Mouse (Mus musculus) CD4-positive helper T cell, adult 2 months (primary cell): ENCODE data around the gene Ezr.

Source experiments
- DNase-seq: peaks from one replicate; pipeline ENCODE4 v3.0.0-alpha.2; 2012; ENCODE audit warnings: low read depth, missing footprints, low spot score

Ezr gene

DNA sequence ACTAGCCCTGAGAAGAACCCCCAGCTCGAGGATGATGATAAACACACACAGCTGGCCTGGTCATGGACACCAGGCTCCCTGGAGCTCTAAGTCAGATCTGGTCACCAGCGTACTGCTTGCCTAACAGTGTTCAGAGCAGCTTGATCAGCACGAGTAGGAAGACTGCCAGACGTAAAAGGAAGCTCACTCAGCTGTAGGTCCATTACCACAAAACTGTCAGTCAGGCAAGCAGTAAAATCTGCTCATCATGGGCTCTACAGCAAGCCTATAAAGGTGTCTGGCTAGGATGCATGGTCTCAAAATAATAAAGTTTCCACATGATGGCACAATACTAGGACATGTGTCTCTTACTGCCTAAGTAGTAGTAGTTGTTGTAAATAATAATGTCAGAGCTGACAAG, 13.0 kb downstream of the Ezr start:
- peak; percentile 40 for DNase-seq

DNA sequence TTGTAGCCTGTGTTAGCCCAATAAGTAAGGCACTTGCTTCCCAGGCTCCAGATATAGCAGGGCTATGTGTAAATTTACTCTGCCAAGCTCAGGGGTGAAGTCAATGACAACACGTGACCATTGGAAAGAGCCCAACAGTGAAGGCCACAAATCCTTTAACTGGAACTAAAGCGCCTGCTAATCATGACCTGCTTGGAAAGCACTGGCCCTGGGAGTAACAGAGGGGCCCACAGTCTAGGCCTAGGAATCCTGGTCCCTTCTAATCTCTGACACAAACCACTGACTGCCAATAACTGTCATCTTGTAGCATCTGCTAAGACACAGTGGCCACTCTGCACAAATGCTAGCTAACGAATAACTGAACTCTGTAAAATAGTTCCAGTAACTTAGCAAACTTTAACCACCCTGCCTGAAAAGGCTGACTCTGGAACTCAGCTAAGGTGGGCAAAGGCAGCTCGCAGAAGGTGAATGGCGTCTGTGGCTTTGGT, 14.2 kb downstream of the Ezr start:
- DNase-seq: no peak

GRCm38 (mm10) chr17:6767771-6768170, 14.8 kb downstream of the Ezr start:
- no peak for DNase-seq

GRCm38 (mm10) chr17:6766823-6767222, 15.8 kb downstream of the Ezr start:
- no peak for DNase-seq

DNA sequence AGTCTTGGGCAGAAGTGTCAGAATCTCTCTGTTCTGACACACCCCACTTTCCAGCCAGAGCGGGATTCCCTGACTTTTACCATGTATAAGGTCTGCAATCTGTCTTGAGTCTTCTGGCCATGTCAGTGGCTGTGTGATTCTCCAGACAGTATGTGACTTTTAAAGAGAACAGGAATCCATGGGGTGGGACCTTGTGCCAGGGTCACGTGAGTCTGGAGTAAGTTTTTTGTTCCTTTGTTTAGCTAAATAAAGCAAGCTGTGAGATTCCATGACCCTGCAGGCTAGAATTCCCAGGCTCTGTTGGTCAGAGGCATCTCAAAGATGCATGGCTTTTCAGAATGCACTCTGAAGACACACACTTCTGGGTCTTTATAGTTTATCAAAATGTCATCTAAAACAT, 16.7 kb downstream of the Ezr start:
- no peak for DNase-seq

GRCm38 (mm10) chr17:6764730-6765129, 17.9 kb downstream of the Ezr start:
- DNase-seq: no peak

- DNase-seq: no peak
Measured at GRCm38 (mm10) chr17:6764227-6764593, 18.4 kb downstream of the Ezr start.

- no peak for DNase-seq
Measured at GRCm38 (mm10) chr17:6763513-6764226, 18.9 kb downstream of the Ezr start.

DNA sequence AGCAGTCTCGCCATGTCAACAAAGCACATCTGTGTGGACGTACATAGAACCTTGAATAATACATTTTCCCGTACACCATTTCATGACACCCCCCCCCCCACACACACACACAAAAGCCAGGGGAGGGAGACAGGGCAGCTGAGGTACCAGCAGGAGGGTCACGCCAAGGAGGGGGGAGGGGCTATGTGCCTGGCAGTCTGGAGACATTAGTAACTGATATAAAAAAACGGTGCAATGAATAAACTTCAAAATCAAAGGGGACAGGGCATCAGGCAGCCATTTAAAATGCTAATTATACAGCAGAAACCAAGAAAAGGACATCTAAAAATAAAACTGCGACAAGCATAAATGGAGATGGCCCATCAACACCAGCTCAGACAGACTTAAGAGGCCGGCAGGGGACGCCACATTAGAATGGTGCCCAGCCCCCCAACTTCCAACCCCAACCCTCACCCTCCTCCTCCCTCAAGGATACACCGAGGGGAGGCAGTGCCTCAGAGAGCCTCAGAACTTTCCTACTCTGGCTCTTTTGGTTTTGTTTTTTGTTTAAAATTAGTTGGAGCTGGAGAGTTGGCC, 22.8 kb downstream of the Ezr start:
- DNase-seq: no peak

- DNase-seq: peak; percentile 53
Measured at GRCm38 (mm10) chr17:6758845-6759244, 23.7 kb downstream of the Ezr start.

DNA sequence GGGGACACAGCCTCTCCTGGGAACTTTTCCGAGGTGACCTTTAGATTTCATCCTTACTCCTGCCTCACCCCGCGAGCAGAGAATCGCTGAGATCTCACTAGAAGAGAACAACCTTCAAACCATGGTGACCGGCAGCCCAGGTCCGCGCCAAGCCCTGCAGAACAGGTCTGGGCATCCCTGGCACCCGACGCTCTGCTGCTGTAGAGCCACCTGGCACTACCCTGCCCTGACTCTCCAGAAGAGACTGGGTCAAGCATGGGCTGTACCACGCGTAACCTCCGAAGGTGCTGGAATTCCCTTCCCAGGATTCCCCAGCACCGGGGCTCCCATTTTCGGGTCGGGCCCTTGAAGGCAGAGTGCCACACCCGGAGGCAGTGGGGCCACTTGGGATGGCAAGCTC, 24.7 kb downstream of the Ezr start:
- DNase-seq: no peak

DNA sequence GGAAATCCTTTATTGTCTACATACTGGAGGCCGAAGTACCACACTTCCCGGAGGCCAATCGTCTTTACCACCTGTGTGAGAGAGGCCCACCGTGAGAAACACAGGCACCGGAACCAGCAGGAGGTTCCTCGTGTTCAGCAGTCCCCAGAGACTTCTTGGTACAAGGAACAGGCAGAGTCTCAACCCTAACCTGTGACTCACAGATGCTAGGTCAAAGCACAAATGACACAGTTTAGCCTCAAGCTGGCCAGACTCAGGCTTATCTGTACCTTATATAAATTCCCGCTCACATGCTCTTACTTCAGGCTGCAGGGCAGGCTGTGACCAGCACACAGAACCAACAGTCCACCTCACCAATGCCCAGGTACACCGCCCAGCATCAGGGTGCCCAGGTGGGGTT, 26.7 kb downstream of the Ezr start:
- no peak for DNase-seq

- no peak for DNase-seq
Measured at GRCm38 (mm10) chr17:6755176-6755575, 27.4 kb downstream of the Ezr start.

GRCm38 (mm10) chr17:6752375-6752774, 30.2 kb downstream of the Ezr start:
- no peak for DNase-seq

DNA sequence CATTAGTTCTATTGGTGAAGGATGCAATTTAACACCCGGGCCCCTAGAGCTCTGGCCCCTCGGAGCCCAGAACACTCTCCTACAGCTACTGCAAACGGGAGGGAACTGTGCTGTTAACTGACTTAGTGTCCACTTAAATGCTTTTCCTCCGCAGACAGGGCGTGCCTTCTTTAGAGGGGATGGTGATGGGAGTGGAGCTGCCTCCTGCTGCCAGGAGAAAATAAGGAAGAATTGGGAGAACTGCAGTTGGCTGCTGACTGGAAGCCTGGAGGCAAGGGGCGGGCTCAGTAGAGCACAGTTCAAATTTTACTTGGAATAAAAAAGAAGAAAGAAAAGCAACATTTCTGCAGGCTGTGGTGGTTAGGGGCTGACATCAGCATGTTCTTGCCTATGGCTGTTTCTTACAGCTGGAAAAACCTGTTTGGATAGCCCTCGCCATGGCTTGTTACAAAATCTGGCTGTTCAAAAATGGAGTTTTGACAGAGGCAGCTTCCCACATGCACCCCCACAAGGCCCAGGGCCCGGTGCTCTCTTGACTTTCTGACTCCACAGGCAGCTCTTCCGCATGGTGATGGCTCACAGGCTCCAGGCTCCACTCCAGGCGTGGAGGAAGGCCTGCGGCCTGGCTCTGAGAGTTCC, 31.2 kb downstream of the Ezr start:
- DNase-seq: no peak

- DNase-seq: no peak
Measured at GRCm38 (mm10) chr17:6748779-6749464, 33.7 kb downstream of the Ezr start.

GRCm38 (mm10) chr17:6747478-6747877, 35.1 kb downstream of the Ezr start:
- DNase-seq: no peak

- DNase-seq: peak; percentile 37
Measured at GRCm38 (mm10) chr17:6746452-6747231, 35.9 kb downstream of the Ezr start.

DNA sequence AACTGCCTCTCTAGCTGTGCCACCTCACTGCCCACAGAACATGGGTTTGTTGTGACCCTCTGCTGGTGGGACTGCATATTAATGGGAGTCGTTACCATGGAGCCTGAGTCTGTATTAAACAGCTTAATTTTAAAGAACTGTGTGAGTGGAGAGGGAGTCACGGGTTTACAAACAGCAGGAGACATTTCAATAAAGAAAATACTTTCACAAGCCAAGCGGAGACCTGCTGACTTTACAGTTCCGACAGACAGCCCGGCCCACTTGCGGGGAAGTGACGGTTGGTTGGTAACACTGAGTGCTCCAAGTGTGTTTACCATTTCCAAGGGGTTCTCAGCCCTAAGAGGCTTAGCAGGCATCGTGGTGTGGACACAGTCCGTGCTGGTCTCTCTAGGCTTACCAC, 36.6 kb downstream of the Ezr start:
- peak; percentile 50 for DNase-seq

DNA sequence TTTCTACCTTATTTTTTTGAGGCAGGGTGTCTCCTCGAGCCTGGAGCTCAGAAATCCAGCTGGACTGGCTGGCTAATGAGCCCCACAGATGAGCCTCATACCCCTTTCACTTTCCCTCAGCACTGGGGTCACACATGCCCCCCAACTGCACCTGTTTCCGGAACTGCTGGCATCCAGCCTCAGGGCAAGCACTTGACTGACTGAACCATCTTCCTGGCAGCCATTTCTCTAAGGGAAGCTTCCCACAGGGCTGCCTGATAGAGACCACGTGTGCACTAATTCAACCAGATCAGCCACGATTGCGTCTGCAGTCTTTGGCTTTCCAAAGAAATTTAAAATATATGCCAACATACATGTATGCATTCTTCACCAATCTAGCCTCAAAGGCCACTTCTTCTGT, 37.1 kb downstream of the Ezr start:
- no peak for DNase-seq

DNA sequence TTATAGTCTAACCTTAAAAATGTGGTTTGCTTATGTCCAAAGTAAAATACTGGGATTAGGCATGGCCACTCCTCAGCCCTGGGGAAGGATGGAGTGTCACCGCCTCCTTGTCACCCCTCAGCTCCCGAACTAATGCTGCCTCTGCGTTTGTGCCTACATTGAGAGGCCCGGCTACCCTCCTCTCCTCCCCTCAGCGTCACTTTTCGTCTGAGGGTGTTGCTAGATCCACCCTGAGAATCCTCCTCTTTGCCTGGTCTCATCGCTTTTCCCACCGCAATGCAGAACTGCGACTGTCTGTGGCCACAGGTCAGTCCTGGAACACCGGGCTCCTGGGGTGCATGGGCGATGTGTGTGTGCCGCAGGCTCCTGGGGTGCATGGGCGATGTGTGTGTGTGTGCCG, 37.7 kb downstream of the Ezr start:
- no peak for DNase-seq

DNA sequence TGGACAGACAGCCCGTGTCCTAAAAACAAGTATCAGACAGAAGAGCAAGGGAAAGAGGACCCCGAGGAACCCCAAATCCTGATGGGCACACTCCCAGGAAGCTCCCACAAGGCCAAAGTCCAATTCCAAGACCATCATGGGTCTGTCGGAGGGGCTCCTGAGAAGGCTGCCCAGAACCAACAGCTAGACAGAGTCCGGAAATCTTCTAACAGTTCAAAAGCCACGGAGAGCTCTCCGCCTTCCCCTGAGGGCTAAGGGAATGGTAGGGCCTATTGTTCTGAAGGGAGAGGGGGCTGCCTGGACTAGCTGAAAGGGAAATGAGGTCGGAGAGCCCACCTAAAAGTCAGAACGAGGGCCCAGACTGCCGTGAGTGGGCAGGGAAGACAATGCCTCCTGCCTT, 38.2 kb downstream of the Ezr start:
- peak; percentile 33 for DNase-seq
